Comparison of ENCODE assay signal across 9 mouse cellular contexts in the genomic region with DNA sequence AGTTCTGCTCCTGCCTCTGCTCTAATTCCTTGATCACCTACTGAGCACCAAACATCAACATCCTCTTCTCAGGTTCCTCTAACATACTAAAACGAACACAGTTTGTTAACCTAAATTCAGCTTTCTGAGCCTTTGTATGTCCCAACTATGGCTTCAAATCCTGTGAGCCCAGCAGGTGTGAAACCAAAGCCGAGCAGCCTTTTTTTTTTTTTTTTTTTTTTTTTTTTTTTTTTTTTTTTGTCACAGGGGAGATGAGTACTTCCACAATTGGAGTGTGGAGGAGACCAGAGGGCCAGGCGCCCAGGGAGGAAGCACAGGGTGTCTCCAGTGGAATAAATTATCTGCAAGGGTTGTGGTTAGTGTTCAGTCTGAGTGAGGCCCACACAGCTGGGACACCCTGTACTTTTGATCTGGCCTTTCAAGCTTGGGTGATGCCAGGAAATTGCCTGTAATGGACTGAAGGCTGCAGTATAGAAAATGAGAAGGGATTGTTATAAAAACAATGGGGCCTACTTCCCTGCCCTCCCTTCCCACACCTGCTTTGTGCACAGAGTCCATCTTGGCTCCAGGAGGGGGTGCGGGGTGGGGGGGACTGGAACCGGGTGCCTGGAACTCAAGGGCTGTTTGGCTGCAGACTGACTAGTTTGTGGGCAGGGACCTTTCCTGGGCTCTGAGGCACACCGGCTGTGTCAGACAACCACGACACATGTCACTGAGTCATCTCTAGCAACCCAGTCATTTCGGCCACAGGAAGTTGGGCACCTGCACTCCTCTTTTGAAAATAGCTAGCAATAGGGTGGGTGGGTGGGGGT.
DNase-seq lines count a peak whose midpoint lies in the region; TF ChIP-seq lines count a peak whose summit lies in the region.
"Had no signal": no experiment of that assay in that cellular context is flagged by ENCODE, and none has a peak within 500 bp of the region (broad histone marks: within the 10 kb centered on the region; RNA-seq: fewer than 3 reads in every experiment).

No protein-coding gene starts in this region.

- DNase-seq in spleen, adult 2 months (ENCODE audit: low read depth in 1 of 2, low spot score in 2 of 2) = no peak
- DNase-seq in spleen, postnatal 14 days (ENCODE audit: low spot score in 2 of 2) = no peak
- DNase-seq in c-Kit-positive CD71-negative TER-119-negative erythroid progenitor cells, embryonic 14.5 days (ENCODE audit: low read depth) = peak; percentile 24
- DNase-seq in kidney, postnatal 4 days = peak; percentile 39 to 52
- DNase-seq in thymus, postnatal 4 days = peak; percentile 43
- no peak for DNase-seq in frontal cortex, postnatal 36 days (ENCODE audit: low spot score in 2 of 2)
- DNase-seq in layer of hippocampus, postnatal 25 days (ENCODE audit: extremely low spot score in 1 of 2, low spot score in 1 of 2) = no peak

- TF ChIP-seq CTCF in spleen, adult 2 months (IDR thresholded peaks at IDR 0.05; ENCODE audit: extremely low read depth, insufficient read depth, insufficient read length, insufficient replicate concordance) = no peak

- H3K4me1 ChIP-seq in spleen, adult 2 months (ENCODE audit: control insufficient read depth, insufficient read depth, insufficient read length) = peaks cover 14% of the 10 kb centered on the region
- H3K4me1 ChIP-seq: forebrain, embryonic 13.5 days had no signal

- H3K27ac ChIP-seq in spleen, adult 2 months (ENCODE audit: insufficient read depth, low read length) = peak overlapping the region; percentile 14; the same call in 1 of the 2 replicates
- H3K27ac ChIP-seq: forebrain, embryonic 13.5 days; limb, embryonic 13.5 days had no signal

- no peaks in the 10 kb centered on the region for H3K27me3 ChIP-seq in spleen, adult 2 months (ENCODE audit: control insufficient read depth, insufficient read depth, low read length)
- H3K27me3 ChIP-seq: forebrain, embryonic 13.5 days had no signal

- no peak overlapping the region for H3K4me3 ChIP-seq in spleen, adult 2 months (ENCODE audit: extremely low read depth, insufficient read depth, insufficient read length)
- H3K4me3 ChIP-seq: forebrain, embryonic 13.5 days; limb, embryonic 13.5 days had no signal

- 7% methylated on average over 8 of the region's 8 CpGs for WGBS in spleen, adult 2 months

- no peaks in the 10 kb centered on the region for H3K36me3 ChIP-seq in spleen, adult 2 months (ENCODE audit: control insufficient read depth, insufficient read depth, low read length)
- H3K36me3 ChIP-seq: limb, embryonic 13.5 days had no signal

- TF ChIP-seq POLR2A in spleen, adult 2 months (IDR thresholded peaks at IDR 0.05; ENCODE audit: low read depth, low read length) = no peak

Comparison
In these comparisons a context has a peak if more than half of its experiments do, and no peak if none do; other contexts are left out.
1. DNase-seq: peak in c-Kit-positive CD71-negative TER-119-negative erythroid progenitor cells, embryonic 14.5 days (single experiment), kidney, postnatal 4 days (2 of 2) and thymus, postnatal 4 days (single experiment); none in spleen, adult 2 months (0 of 2), spleen, postnatal 14 days (0 of 2), frontal cortex, postnatal 36 days (0 of 2) and layer of hippocampus, postnatal 25 days (0 of 2).